Mouse (Mus musculus): ENCODE data around the gene Nek5. TPM values are rescaled to one million over a fixed set of nuclear protein-coding genes. Genes with fewer than 3 reads are reported as not detected.
A peak's percentile ranks its signal among the peaks of the same experiment; 100 is the strongest.

Gene Nek5
- polyA plus RNA-seq, 1 experiment: 0.79 TPM

GRCm38 (mm10) chr8:22043706-22044105, 81.1 kb downstream of the Nek5 start:
- TF ChIP-seq POLR2A (IDR thresholded peaks at IDR 0.05; ENCODE audit: borderline replicate concordance, extremely low read depth, insufficient read depth, insufficient read length, poor library complexity, severe bottlenecking) (no peak), CTCF (IDR thresholded peaks at IDR 0.05; ENCODE audit: borderline replicate concordance, extremely low read depth, insufficient read depth, insufficient read length) (no peak)

GRCm38 (mm10) chr8:22042515-22042914, 82.3 kb downstream of the Nek5 start:
- no peak for DNase-seq (ENCODE audit: low read depth)
- TF ChIP-seq POLR2A (IDR thresholded peaks at IDR 0.05; ENCODE audit: borderline replicate concordance, extremely low read depth, insufficient read depth, insufficient read length, poor library complexity, severe bottlenecking) (no peak), CTCF (IDR thresholded peaks at IDR 0.05; ENCODE audit: borderline replicate concordance, extremely low read depth, insufficient read depth, insufficient read length) (no peak)

More at GRCm38 (mm10) chr8:22043706-22044105, 81.1 kb downstream of the Nek5 start:
- DNase-seq (ENCODE audit: low read depth): no peak

GRCm38 (mm10) chr8:22040153-22040509, 84.7 kb downstream of the Nek5 start:
- no peak for DNase-seq (ENCODE audit: low read depth)
- no peak for TF ChIP-seq POLR2A (IDR thresholded peaks at IDR 0.05; ENCODE audit: borderline replicate concordance, extremely low read depth, insufficient read depth, insufficient read length, poor library complexity, severe bottlenecking)
- no peak for TF ChIP-seq CTCF (IDR thresholded peaks at IDR 0.05; ENCODE audit: borderline replicate concordance, extremely low read depth, insufficient read depth, insufficient read length)

GRCm38 (mm10) chr8:22039468-22040152, 85.2 kb downstream of the Nek5 start:
- peak; percentile 21 for DNase-seq (ENCODE audit: low read depth)
- TF ChIP-seq CTCF (IDR thresholded peaks at IDR 0.05; ENCODE audit: borderline replicate concordance, extremely low read depth, insufficient read depth, insufficient read length) (no peak), POLR2A (IDR thresholded peaks at IDR 0.05; ENCODE audit: borderline replicate concordance, extremely low read depth, insufficient read depth, insufficient read length, poor library complexity, severe bottlenecking) (no peak)

- no peak for DNase-seq (ENCODE audit: low read depth)
- TF ChIP-seq POLR2A (IDR thresholded peaks at IDR 0.05; ENCODE audit: borderline replicate concordance, extremely low read depth, insufficient read depth, insufficient read length, poor library complexity, severe bottlenecking): no peak
- TF ChIP-seq CTCF (IDR thresholded peaks at IDR 0.05; ENCODE audit: borderline replicate concordance, extremely low read depth, insufficient read depth, insufficient read length): no peak
Measured at GRCm38 (mm10) chr8:22037022-22037421, 87.8 kb downstream of the Nek5 start.

- TF ChIP-seq CTCF (IDR thresholded peaks at IDR 0.05; ENCODE audit: borderline replicate concordance, extremely low read depth, insufficient read depth, insufficient read length): no peak
- TF ChIP-seq POLR2A (IDR thresholded peaks at IDR 0.05; ENCODE audit: borderline replicate concordance, extremely low read depth, insufficient read depth, insufficient read length, poor library complexity, severe bottlenecking): no peak
- no peak for DNase-seq (ENCODE audit: low read depth)
Measured at GRCm38 (mm10) chr8:22036137-22036536, 88.7 kb downstream of the Nek5 start.

GRCm38 (mm10) chr8:22030990-22031389, 93.9 kb downstream of the Nek5 start:
- DNase-seq (ENCODE audit: low read depth): no peak
- TF ChIP-seq CTCF (IDR thresholded peaks at IDR 0.05; ENCODE audit: borderline replicate concordance, extremely low read depth, insufficient read depth, insufficient read length): no peak
- no peak for TF ChIP-seq POLR2A (IDR thresholded peaks at IDR 0.05; ENCODE audit: borderline replicate concordance, extremely low read depth, insufficient read depth, insufficient read length, poor library complexity, severe bottlenecking)

GRCm38 (mm10) chr8:22028973-22029372, 95.9 kb downstream of the Nek5 start:
- no peak for DNase-seq (ENCODE audit: low read depth)
- TF ChIP-seq CTCF (IDR thresholded peaks at IDR 0.05; ENCODE audit: borderline replicate concordance, extremely low read depth, insufficient read depth, insufficient read length) (no peak), POLR2A (IDR thresholded peaks at IDR 0.05; ENCODE audit: borderline replicate concordance, extremely low read depth, insufficient read depth, insufficient read length, poor library complexity, severe bottlenecking) (no peak)

GRCm38 (mm10) chr8:22025241-22025640, 99.6 kb downstream of the Nek5 start:
- TF ChIP-seq CTCF (IDR thresholded peaks at IDR 0.05; ENCODE audit: borderline replicate concordance, extremely low read depth, insufficient read depth, insufficient read length): no peak
- no peak for TF ChIP-seq POLR2A (IDR thresholded peaks at IDR 0.05; ENCODE audit: borderline replicate concordance, extremely low read depth, insufficient read depth, insufficient read length, poor library complexity, severe bottlenecking)
- no peak for DNase-seq (ENCODE audit: low read depth)

Other genes with a start within 250 kb of the Nek5 start
- gene Defb9, start 239.6 kb downstream of the Nek5 start, polyA plus RNA-seq (2012; rRNA removed): not detected in 2 replicates
- gene Defb11, start 218.6 kb downstream of the Nek5 start, polyA plus RNA-seq (2012; rRNA removed): 9.1 and 15.4 TPM in 2 replicates
- not detected in 2 replicates for gene Defb15, start 192.3 kb downstream of the Nek5 start, polyA plus RNA-seq (2012; rRNA removed)
- gene Defb35, start 186.7 kb downstream of the Nek5 start, polyA plus RNA-seq (2012; rRNA removed): not detected in 2 replicates
- not detected in 2 replicates for gene Defb13, start 178.3 kb downstream of the Nek5 start, polyA plus RNA-seq (2012; rRNA removed)
- gene Fam90a1a, start 166.3 kb downstream of the Nek5 start, polyA plus RNA-seq (2012; rRNA removed): not detected in 2 replicates
- gene Ccdc70, start 155.3 kb downstream of the Nek5 start, polyA plus RNA-seq (2012; rRNA removed): not detected in 2 replicates
- gene Atp7b, start 64.7 kb downstream of the Nek5 start, polyA plus RNA-seq (2012; rRNA removed): 2.1 and 2.5 TPM in 2 replicates
- gene Alg11, start 64.3 kb downstream of the Nek5 start, polyA plus RNA-seq (2012; rRNA removed): 10.0 and 14.8 TPM in 2 replicates
- gene Nek3, start 41.4 kb upstream of the Nek5 start, polyA plus RNA-seq (2012; rRNA removed): 7.6 and 7.7 TPM in 2 replicates
- gene Ckap2, start 60.8 kb upstream of the Nek5 start, polyA plus RNA-seq (2012; rRNA removed): 16.7 and 23.6 TPM in 2 replicates
- gene Vps36, start 67.8 kb upstream of the Nek5 start, polyA plus RNA-seq (2012; rRNA removed): 21.3 and 29.2 TPM in 2 replicates
- 7.3 and 8.8 TPM in 2 replicates for gene Thsd1, start 102.3 kb upstream of the Nek5 start, polyA plus RNA-seq (2012; rRNA removed)
- gene Tpte, start 158.4 kb upstream of the Nek5 start, polyA plus RNA-seq (2012; rRNA removed): 0.03 TPM in 1 of 2 replicates, not detected in the other